Mouse (Mus musculus) neural tube, embryonic 14.5 days (tissue): ENCODE measurements around the gene Samd4. TPM values are rescaled to one million over a fixed set of nuclear protein-coding genes. Genes with fewer than 3 reads are reported as not detected.

ENCODE experiments used
- ATAC-seq: fragments of 200-750 bp; cut with Nextera tagmentation; 2 replicates; pipeline ENCODE4 v1.8.0; 2017; ENCODE audit warnings: low read depth, mild to moderate bottlenecking, moderate TSS enrichment, moderate library complexity
- H3K27ac ChIP-seq: fragments of 300-500 bp; sonication (generic); 2 replicates; pipeline ENCODE4 v1.5.1; 2014; ENCODE audit warnings: low read depth, mild to moderate bottlenecking, control low read depth, low read length, moderate library complexity, mixed read lengths
- H3K27me3 ChIP-seq: fragments of 300-500 bp; sonication (generic); 2 replicates; pipeline ENCODE4 v1.6.1; 2014; ENCODE audit warnings: low read length; ENCODE audit not compliant: control insufficient read depth, insufficient read depth
- H3K36me3 ChIP-seq: fragments of 300-500 bp; sonication (generic); 2 replicates; pipeline ENCODE4 v1.6.1; 2014; ENCODE audit warnings: low read length, mixed read lengths; ENCODE audit not compliant: control insufficient read depth, insufficient read depth
- H3K4me1 ChIP-seq: fragments of 300-500 bp; sonication (generic); 2 replicates; pipeline ENCODE4 v1.6.1; 2014; ENCODE audit warnings: low read length; ENCODE audit not compliant: control insufficient read depth, insufficient read depth
- H3K4me2 ChIP-seq: fragments of 300-500 bp; sonication (generic); 2 replicates; pipeline ENCODE4 v1.6.1; 2014; ENCODE audit warnings: mild to moderate bottlenecking, low read depth, low read length, control low read depth
- H3K4me3 ChIP-seq: fragments of 300-500 bp; sonication (generic); 2 replicates; pipeline ENCODE4 v1.5.1; 2014; ENCODE audit warnings: low read depth, low read length, control low read depth, mixed read lengths
- H3K9ac ChIP-seq: fragments of 300-500 bp; sonication (generic); replicated peaks from 2 replicates; pipeline ENCODE4 v1.6.1; 2014; ENCODE audit warnings: low read depth, mild to moderate bottlenecking, control low read depth, low read length, mixed read lengths
- H3K9me3 ChIP-seq: fragments of 300-500 bp; sonication (generic); 2 replicates; pipeline ENCODE4 v1.6.1; 2016; ENCODE audit warnings: low read length; ENCODE audit not compliant: control insufficient read depth
- WGBS: fragments of 180-500 bp; shearing (Covaris S2); extraction: QIAGEN DNeasy Blood & Tissue Kit; methylation state at CpG from one replicate; pipeline ENCODE4 v1.1.7; 2014; 5-methylcytosine and 5-hydroxymethylcytosine counted together
- polyA plus RNA-seq: library from polyadenylated mRNA; unstranded; fragments of >200 nt; fragmentation: Nextera tagmentation; extraction: Ambion mirVana; gene quantifications from 2 replicates; pipeline ENCODE4 v1.2.1, GENCODE M21; 2014

Samd4 gene
- polyA plus RNA-seq, 1 experiment from 2014 or later: 2.6 TPM

DNA sequence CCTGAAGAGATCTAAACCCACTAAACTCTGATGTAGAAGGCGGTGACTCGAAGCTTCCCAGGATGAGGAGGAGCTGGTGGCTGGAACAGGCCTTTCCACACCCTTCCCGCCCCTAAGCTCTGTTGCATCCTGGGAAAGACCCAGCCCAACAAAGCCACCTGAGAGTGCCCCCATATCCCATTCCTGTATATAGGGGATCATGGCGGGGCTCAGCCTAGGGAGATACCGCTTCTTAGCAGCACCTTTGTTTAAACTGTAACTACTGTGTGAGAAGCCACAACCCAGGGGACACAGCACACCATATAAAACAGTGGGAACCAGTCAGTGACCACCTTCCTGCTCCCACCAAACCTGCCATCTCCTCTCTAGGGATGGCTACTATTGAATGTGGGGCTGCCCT lies 193.2 kb downstream of the Samd4 start:
- Histone ChIP-seq H3K9me3 (no peaks in the 10 kb centered on the region), H3K9ac (no peak overlapping the region), H3K36me3 (no peaks in the 10 kb centered on the region), H3K4me3 (no peak overlapping the region), H3K4me2 (no peak overlapping the region), H3K4me1 (no peaks in the 10 kb centered on the region), H3K27me3 (no peaks in the 10 kb centered on the region), H3K27ac (no peak overlapping the region)
- no peak for ATAC-seq
- WGBS: 93% methylated on average over 5 of the region's 5 CpGs

DNA sequence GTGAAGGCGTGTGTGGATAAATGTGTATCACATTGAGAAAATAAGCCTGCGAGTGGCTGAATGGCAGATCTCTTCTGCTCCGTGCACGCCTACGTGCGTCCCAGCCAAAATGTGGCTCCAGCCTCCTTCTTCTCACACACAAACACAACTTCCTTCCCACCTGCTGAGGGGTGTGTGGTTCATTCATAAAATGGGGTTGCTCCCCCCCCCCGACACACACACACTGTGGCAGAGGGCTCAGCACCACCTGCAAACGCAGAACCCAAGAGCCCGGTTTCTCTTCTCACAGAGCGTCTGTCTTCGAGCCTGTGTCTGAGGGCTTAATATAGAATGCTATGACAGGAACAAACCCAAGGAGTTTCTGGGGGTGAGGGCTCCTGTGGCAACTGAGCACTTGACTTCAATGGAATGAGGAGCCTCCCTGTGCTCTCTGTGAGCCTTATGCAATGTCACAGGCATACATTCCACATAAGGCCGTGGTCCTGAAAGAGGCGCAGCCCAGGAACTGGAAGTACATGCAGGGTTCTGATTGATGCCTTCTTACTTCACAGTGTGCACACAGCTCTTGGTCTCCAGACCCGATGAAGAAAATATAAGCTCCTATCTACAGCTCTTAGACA lies 194.4 kb downstream of the Samd4 start:
- ATAC-seq: no peak
- Histone ChIP-seq H3K27me3 (no peaks in the 10 kb centered on the region), H3K27ac (no peak overlapping the region), H3K4me3 (no peak overlapping the region), H3K36me3 (no peaks in the 10 kb centered on the region), H3K9ac (no peak overlapping the region), H3K4me1 (no peaks in the 10 kb centered on the region), H3K9me3 (no peaks in the 10 kb centered on the region), H3K4me2 (no peak overlapping the region)
- WGBS: 91% methylated on average over 14 of the region's 14 CpGs

DNA sequence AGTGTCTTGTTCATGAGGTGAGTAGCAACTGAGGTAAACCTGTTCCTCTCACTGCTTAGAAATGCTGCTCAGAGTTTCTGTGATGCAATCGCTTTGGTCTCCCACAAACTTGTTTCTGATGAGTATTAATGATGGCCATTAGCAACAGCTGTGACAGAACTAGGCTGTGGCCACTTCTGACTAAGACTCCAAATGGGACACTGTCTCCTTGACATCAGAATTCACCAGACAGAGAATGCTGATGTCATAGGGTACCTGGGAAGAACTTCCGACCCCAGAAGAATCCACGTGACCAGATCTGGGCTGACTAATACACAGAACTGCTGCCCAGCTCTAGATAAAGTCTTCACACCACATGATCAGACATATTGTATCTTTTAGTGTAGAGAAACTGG lies 194.9 kb downstream of the Samd4 start:
- Histone ChIP-seq H3K4me1 (no peaks in the 10 kb centered on the region), H3K27me3 (no peaks in the 10 kb centered on the region), H3K4me2 (no peak overlapping the region), H3K9me3 (no peaks in the 10 kb centered on the region), H3K9ac (no peak overlapping the region), H3K4me3 (no peak overlapping the region), H3K36me3 (no peaks in the 10 kb centered on the region), H3K27ac (no peak overlapping the region)
- 90% methylated on average over 3 of the region's 3 CpGs for WGBS
- ATAC-seq: no peak

DNA sequence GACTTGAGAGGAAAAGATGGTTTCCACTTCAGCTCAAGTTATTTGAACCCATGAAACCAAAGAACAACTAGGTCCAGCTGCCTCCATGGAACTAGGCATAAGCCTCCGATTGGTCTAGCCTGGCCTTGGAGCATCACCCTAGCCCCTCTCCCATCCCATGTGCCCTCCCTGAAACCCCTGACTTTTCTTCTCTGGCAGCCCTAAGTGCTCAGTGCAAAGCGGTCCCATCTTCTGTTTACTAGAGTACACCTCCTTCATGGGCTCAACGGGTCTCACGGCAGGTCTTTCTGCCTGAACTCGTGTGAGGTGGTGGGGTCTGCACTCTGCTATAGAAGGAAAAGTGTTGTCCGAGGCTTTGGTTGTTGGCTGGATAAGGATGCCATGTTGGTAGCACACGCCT lies 197.3 kb downstream of the Samd4 start:
- Histone ChIP-seq H3K27me3 (no peaks in the 10 kb centered on the region), H3K9me3 (no peaks in the 10 kb centered on the region), H3K9ac (no peak overlapping the region), H3K4me2 (no peak overlapping the region), H3K36me3 (no peaks in the 10 kb centered on the region), H3K4me1 (no peaks in the 10 kb centered on the region), H3K4me3 (no peak overlapping the region), H3K27ac (no peak overlapping the region)
- 95% methylated on average over 7 of the region's 7 CpGs for WGBS
- no peak for ATAC-seq

DNA sequence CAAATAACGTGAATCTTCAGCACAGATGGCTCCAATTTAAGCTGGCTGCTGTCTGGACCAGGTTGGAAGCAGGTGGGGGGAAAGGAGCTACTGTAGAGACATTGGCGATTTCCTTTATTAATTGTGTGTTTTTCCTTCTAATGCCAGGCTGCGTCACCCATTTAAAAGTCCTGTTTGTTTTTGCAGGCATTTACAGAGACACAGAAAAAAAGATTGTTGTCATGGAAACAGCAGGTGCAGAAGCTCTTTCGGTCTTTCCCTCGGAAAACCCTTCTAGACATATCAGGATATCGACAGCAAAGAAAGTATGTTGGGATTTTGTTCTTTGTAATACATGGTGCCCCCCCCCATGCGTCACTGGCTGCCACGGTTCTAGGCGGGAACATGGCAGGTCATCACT lies 200.7 kb downstream of the Samd4 start:
- Histone ChIP-seq H3K4me3 (no peak overlapping the region), H3K27ac (no peak overlapping the region), H3K4me2 (no peak overlapping the region), H3K9me3 (no peaks in the 10 kb centered on the region), H3K4me1 (peaks cover 4% of the 10 kb centered on the region; the same call in 1 of the 2 replicates), H3K36me3 (no peaks in the 10 kb centered on the region), H3K27me3 (no peaks in the 10 kb centered on the region), H3K9ac (no peak overlapping the region)
- ATAC-seq: no peak
- WGBS: 63% methylated on average over 9 of the region's 9 CpGs

DNA sequence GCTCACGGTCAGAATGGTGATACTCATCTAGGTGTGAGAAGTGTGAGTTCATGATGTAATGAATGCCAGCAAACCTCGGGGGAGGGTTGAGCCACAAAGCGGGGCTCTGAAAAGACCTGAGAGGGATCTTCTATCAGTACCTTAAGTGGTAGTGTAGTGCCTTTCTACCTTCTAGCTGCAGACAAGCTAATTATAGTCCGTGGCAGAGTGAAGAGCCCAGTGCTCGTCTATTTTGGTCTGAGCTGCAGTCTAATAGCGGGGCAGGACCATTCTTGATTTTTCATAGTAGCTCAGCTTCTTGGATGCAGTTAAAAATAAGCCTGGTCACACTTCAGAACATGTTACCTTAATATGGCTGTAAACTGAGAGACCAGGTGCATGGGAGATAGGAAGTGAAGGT lies 201.2 kb downstream of the Samd4 start:
- Histone ChIP-seq H3K9me3 (no peaks in the 10 kb centered on the region), H3K9ac (no peak overlapping the region), H3K36me3 (no peaks in the 10 kb centered on the region), H3K4me2 (no peak overlapping the region), H3K4me3 (no peak overlapping the region), H3K4me1 (peaks cover 4% of the 10 kb centered on the region; the same call in 1 of the 2 replicates), H3K27me3 (no peaks in the 10 kb centered on the region), H3K27ac (no peak overlapping the region)
- WGBS: 77% methylated on average over 6 of the region's 6 CpGs
- ATAC-seq: no peak

DNA sequence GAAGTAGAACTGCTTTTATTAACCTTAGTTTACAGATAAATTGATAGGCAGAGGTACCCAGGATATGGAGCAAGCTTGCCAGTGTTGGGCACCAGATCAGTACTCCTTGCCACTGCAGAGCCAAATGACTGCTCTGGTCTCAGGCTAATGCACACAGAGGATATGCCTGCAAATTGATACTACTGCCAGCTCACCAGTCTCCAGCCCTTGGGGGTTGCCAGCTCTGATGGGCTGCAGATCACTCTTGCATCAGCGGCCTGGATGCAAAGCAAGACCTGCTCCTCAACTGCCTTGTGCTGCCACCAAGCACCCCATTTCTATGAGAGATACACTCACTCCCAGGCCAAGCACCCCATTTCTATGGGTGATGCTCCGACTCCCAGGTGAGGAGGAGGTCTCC lies 202.0 kb downstream of the Samd4 start:
- no peak overlapping the region for H3K4me3 ChIP-seq
- no peak overlapping the region for H3K9ac ChIP-seq
- no peaks in the 10 kb centered on the region for H3K36me3 ChIP-seq
- no peak for ATAC-seq
- 91% methylated on average over 2 of the region's 2 CpGs for WGBS
- peaks cover 4% of the 10 kb centered on the region; the same call in 1 of the 2 replicates for H3K4me1 ChIP-seq
- H3K27ac ChIP-seq: no peak overlapping the region
- H3K4me2 ChIP-seq: no peak overlapping the region
- H3K9me3 ChIP-seq: no peaks in the 10 kb centered on the region
- no peaks in the 10 kb centered on the region for H3K27me3 ChIP-seq

DNA sequence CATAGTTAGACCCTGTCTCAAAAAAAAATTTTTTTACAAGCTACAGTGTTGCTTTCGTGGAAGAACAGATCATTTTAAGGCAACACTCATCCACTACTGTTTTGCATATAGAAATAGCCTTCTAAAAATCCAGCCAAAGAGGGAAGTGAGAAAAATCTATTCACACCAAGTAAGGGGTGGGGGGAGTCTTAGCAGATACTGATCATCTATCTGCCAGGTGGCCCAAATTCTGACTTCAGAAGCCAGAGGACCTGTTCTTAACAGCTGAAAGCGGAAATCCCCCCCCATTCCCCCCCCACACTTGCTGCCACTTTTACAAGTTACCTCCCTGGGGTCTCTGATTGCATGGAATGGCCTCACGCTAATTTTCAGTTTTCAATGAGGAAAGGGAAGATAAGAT lies 203.5 kb downstream of the Samd4 start:
- H3K4me1 ChIP-seq: peaks cover 4% of the 10 kb centered on the region; the same call in 1 of the 2 replicates
- no peak for ATAC-seq
- WGBS: 69% methylated on average over 3 of the region's 3 CpGs
- no peak overlapping the region for H3K4me3 ChIP-seq
- no peak overlapping the region; the same call in 1 of the 2 replicates for H3K4me2 ChIP-seq
- H3K27ac ChIP-seq: no peak overlapping the region
- H3K36me3 ChIP-seq: no peaks in the 10 kb centered on the region
- no peaks in the 10 kb centered on the region for H3K27me3 ChIP-seq
- H3K9me3 ChIP-seq: no peaks in the 10 kb centered on the region
- H3K9ac ChIP-seq: no peak overlapping the region

DNA sequence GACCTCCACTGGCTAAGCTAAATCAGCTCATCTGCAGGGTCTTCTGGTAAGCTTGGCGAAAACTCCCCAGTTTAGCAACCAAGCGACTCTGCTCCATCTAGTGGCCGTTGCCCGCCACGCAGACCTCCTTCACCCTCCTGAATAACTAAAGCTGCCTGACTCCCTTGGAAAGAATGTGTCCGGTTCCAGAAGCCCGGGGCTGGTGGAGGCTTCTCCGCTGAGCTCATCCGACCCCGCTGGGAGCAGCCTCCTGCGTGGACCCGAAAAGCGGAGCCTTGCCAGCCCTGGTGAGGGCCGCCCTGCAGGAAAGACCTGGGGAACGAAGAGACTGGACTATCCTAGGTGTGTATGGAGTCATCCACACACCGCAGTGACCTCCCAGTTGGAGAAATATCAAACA lies 204.1 kb downstream of the Samd4 start:
- H3K4me3 ChIP-seq: peak overlapping the region; percentile 20; the same call in 1 of the 2 replicates
- peaks cover 4% of the 10 kb centered on the region; the same call in 1 of the 2 replicates for H3K4me1 ChIP-seq
- ATAC-seq: peak; percentile 93
- WGBS: 2% methylated on average over 16 of the region's 16 CpGs
- H3K9ac ChIP-seq: 0 out of 2 replicates have a peak overlapping the region, but pooled peaks have one; percentile 28
- H3K27me3 ChIP-seq: no peaks in the 10 kb centered on the region
- no peak overlapping the region for H3K27ac ChIP-seq
- H3K36me3 ChIP-seq: no peaks in the 10 kb centered on the region
- no peaks in the 10 kb centered on the region for H3K9me3 ChIP-seq
- H3K4me2 ChIP-seq: peak overlapping the region; percentile 68
